Mouse (Mus musculus) kidney, adult 2 months (tissue): ENCODE measurements around the gene Tubb2b.

Experiments used
- CTCF ChIP-seq: fragments of 200-500 bp; conservative IDR thresholded peaks from 2 replicates; pipeline ENCODE4 v1.5.1; 2011; ENCODE audit warnings: low read depth, mild to moderate bottlenecking, control low read depth, low read length, moderate library complexity, mixed read lengths; ENCODE audit not compliant: insufficient read depth, insufficient read length
- POLR2A ChIP-seq: fragments of 200-500 bp; IDR thresholded peaks from one replicate; pipeline ENCODE4 v1.6.1; 2011; ENCODE audit warnings: low read depth, low read length, control low read depth

DNA sequence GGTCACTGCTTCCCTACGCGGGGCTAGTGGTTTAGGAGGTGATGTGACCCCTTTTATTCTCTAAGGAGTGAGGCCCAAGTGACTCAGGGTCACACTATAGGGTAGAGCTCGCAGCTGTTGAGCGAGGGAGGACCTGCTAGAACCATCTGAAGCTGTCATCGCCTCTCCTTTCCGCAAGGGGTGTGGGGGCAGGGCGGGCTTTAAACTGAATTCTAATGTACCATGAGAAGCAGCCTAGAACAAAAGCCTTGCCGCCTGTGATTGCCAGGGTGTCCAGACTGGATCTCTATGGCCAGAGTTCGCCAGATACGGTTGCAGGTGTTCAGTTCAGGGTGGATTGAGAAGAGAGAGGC is 1.4 kb upstream of the Tubb2b start:
- no peak for TF ChIP-seq CTCF
- no peak for TF ChIP-seq POLR2A
